Mouse (Mus musculus) hindbrain, embryonic 12.5 days (tissue): ENCODE data around the gene Ackr1. TPM values are rescaled to one million over a fixed set of nuclear protein-coding genes. Genes with fewer than 3 reads are reported as not detected.

Experiments
- ATAC-seq: fragments of 200-750 bp; cut with Nextera tagmentation; 2 replicates; pipeline ENCODE4 v1.8.0; 2017; ENCODE audit warnings: moderate TSS enrichment; ENCODE audit not compliant: low FRiP score
- H3K27ac ChIP-seq: fragments of 300-500 bp; sonication (generic); 2 replicates; pipeline ENCODE4 v1.5.1; 2016; ENCODE audit warnings: mild to moderate bottlenecking
- H3K27me3 ChIP-seq: fragments of 300-500 bp; sonication (generic); 2 replicates; pipeline ENCODE4 v1.6.1; 2016; ENCODE audit warnings: mild to moderate bottlenecking
- H3K36me3 ChIP-seq: fragments of 300-500 bp; sonication (generic); 2 replicates; pipeline ENCODE4 v1.6.1; 2016; ENCODE audit warnings: mild to moderate bottlenecking
- H3K4me1 ChIP-seq: fragments of 300-500 bp; sonication (generic); 2 replicates; pipeline ENCODE4 v1.6.1; 2016
- H3K4me2 ChIP-seq: fragments of 300-500 bp; sonication (generic); replicated peaks from 2 replicates; pipeline ENCODE4 v1.6.1; 2016; ENCODE audit warnings: mild to moderate bottlenecking
- H3K4me3 ChIP-seq: fragments of 300-500 bp; sonication (generic); 2 replicates; pipeline ENCODE4 v1.5.1; 2016; ENCODE audit warnings: mild to moderate bottlenecking
- H3K9ac ChIP-seq: fragments of 300-500 bp; sonication (generic); 2 replicates; pipeline ENCODE4 v1.6.1; 2016; ENCODE audit warnings: mild to moderate bottlenecking, moderate library complexity
- H3K9me3 ChIP-seq: fragments of 300-500 bp; sonication (generic); replicated peaks from 2 replicates; pipeline ENCODE4 v1.6.1; 2016; ENCODE audit warnings: mild to moderate bottlenecking
- WGBS: fragments of 180-500 bp; shearing (Covaris S2); methylation state at CpG from one replicate; pipeline ENCODE4 v1.1.7; 2016; 5-methylcytosine and 5-hydroxymethylcytosine counted together
- polyA plus RNA-seq: library from polyadenylated mRNA; unstranded; fragments of >200 nt; fragmentation: Nextera tagmentation; extraction: Ambion mirVana; gene quantifications from 2 replicates; pipeline ENCODE4 v1.2.1, GENCODE M21; 2016

Ackr1 gene
- polyA plus RNA-seq, 1 experiment from 2014 or later: 9.3 TPM

DNA sequence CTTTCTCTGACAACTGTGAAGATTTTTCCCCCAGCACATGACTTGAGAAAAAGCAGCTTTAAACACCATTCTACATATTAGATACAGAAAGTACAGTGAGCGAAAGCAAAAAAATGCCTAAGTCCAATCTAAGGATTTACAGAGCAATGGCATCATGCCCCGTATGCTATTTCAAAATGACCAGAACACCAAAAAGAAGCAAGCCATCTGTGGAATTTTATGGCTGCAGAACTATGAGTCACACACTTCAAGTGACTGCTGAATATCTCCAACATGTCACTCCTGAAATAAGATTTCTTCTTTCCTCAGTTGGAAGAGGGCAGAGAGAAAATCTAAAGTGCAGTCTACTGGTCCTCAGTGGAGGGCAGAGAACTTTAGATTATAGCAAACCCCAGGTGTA lies 29.9 kb upstream of the Ackr1 start:
- Histone ChIP-seq H3K36me3 (no peaks in the 10 kb centered on the region), H3K4me3 (no peak overlapping the region), H3K4me2 (no peak overlapping the region), H3K9me3 (no peaks in the 10 kb centered on the region), H3K27ac (no peak overlapping the region), H3K4me1 (peaks cover 29% of the 10 kb centered on the region), H3K9ac (no peak overlapping the region), H3K27me3 (no peaks in the 10 kb centered on the region)
- ATAC-seq: no peak
- WGBS: 92% methylated on average over 2 of the region's 2 CpGs

DNA sequence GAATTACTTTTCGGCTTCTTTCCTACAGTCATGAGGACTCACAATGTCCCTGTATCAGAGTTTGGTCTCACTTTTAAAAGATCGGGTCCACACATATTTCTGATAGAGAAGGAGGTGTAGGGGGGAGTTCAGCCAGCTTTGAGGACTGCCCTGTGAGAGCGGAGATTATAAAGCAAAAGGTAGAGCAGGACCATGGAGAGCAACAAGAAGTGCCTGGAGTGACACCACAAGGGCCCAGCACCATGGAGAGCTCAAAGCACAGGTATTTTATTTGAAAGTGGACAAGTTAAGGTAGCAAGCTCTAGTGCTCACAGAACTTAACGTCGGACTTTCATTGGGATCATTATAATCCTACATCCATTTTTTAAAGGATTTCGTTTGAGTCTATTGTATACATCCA lies 28.1 kb upstream of the Ackr1 start:
- H3K4me1 ChIP-seq: peaks cover 29% of the 10 kb centered on the region

DNA sequence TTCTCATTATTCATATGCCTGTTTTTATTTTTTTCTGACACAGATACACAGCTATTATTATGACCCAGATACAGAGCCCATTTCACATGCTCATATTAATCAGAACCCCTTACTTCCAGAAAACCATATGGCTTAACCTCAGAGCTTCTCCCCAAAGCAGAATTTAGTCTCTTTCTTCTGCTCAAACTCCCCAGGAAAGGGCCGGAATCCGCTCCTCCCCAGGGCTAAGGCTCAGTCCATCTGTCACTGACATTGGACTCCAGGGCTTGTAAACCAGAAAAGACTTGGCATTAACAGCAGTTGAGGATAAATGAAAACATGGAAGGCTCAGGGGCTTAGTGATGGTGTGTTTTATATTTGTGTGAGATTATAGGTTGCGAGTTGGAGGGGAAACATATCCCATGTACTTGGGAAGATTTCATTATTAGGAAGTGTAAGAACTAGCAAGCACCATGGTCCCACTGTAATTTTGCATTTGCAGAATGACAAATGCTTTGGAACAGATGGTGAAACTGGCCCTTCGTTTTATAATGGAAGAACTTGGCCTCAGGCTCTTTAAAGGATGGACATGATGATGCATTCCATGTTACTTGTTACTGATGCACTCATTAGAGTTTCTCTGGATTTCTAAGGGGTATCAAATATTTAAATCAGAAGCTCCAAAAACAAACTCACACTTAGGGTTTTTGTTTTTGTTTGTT lies 26.2 kb upstream of the Ackr1 start:
- no peak for ATAC-seq
- H3K4me1 ChIP-seq: peaks cover 17% of the 10 kb centered on the region
- H3K9me3 ChIP-seq: no peaks in the 10 kb centered on the region
- H3K4me3 ChIP-seq: no peak overlapping the region
- H3K36me3 ChIP-seq: 0 out of 2 replicates have a peak, but pooled peaks cover 6% of the 10 kb centered on the region
- no peak overlapping the region for H3K9ac ChIP-seq
- H3K27ac ChIP-seq: peak overlapping the region; percentile 5; the same call in 1 of the 2 replicates
- no peak overlapping the region for H3K4me2 ChIP-seq
- 58% methylated on average over 4 of the region's 4 CpGs for WGBS
- no peaks in the 10 kb centered on the region for H3K27me3 ChIP-seq

More for the DNA sequence above, 28.1 kb upstream of the Ackr1 start:
- 0 out of 2 replicates have a peak, but pooled peaks cover 6% of the 10 kb centered on the region for H3K36me3 ChIP-seq
- H3K27ac ChIP-seq: no peak overlapping the region
- H3K4me3 ChIP-seq: no peak overlapping the region
- no peak for ATAC-seq
- H3K9ac ChIP-seq: no peak overlapping the region
- H3K9me3 ChIP-seq: no peaks in the 10 kb centered on the region
- WGBS: 46% methylated on average over 6 of the region's 6 CpGs
- H3K27me3 ChIP-seq: no peaks in the 10 kb centered on the region
- H3K4me2 ChIP-seq: no peak overlapping the region

DNA sequence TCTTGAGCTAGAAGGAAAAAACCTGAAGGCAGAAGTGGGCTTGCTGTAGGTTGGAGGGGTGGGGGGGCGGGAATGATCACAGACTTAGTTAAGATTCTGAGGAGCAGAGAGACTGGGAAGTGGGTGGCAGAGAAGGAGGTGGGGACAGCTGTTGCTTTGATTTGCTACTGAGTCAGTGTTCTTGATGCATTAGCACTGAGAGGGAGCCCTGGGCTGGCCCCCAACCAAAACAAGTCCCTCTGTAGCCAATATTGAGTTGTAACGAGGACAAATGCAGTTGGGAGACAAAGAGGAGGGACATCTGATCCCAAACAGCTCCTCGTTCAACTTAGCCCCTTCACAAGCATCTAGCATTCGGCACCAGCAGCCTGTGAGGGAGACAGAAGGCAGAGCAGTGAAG lies 24.2 kb upstream of the Ackr1 start:
- peaks cover 17% of the 10 kb centered on the region for H3K4me1 ChIP-seq
- 0 out of 2 replicates have a peak, but pooled peaks cover 6% of the 10 kb centered on the region for H3K36me3 ChIP-seq
- H3K9me3 ChIP-seq: no peaks in the 10 kb centered on the region
- no peak overlapping the region for H3K4me2 ChIP-seq
- H3K27ac ChIP-seq: no peak overlapping the region
- 35% methylated on average over 4 of the region's 4 CpGs for WGBS
- no peak overlapping the region for H3K4me3 ChIP-seq
- no peak for ATAC-seq
- no peaks in the 10 kb centered on the region for H3K27me3 ChIP-seq
- no peak overlapping the region for H3K9ac ChIP-seq

DNA sequence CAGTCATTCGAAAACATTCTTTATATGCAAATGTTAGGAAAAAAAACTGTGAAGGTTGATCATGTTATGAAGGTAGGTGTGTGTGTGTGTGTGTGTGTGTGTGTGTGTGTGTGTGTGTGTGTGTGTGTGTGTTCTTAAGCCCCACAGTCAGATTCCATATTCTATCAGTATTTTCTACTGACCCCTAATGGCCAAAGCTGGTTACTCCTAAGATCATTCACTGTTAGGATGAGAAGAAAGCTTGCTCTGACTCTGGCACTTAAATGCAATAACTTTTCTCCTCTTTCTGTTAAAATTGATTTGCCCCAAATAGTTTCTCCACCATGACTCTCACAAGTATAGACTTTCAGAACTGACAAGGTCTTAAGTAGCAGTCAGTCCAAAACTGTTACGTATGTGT lies 23.1 kb upstream of the Ackr1 start:
- H3K27ac ChIP-seq: no peak overlapping the region
- peaks cover 17% of the 10 kb centered on the region for H3K4me1 ChIP-seq
- no peak for ATAC-seq
- no peak overlapping the region for H3K9ac ChIP-seq
- H3K4me2 ChIP-seq: no peak overlapping the region
- WGBS: 89% methylated on average over 2 of the region's 2 CpGs
- H3K9me3 ChIP-seq: no peaks in the 10 kb centered on the region
- H3K27me3 ChIP-seq: no peaks in the 10 kb centered on the region
- no peak overlapping the region for H3K4me3 ChIP-seq
- 0 out of 2 replicates have a peak, but pooled peaks cover 6% of the 10 kb centered on the region for H3K36me3 ChIP-seq

DNA sequence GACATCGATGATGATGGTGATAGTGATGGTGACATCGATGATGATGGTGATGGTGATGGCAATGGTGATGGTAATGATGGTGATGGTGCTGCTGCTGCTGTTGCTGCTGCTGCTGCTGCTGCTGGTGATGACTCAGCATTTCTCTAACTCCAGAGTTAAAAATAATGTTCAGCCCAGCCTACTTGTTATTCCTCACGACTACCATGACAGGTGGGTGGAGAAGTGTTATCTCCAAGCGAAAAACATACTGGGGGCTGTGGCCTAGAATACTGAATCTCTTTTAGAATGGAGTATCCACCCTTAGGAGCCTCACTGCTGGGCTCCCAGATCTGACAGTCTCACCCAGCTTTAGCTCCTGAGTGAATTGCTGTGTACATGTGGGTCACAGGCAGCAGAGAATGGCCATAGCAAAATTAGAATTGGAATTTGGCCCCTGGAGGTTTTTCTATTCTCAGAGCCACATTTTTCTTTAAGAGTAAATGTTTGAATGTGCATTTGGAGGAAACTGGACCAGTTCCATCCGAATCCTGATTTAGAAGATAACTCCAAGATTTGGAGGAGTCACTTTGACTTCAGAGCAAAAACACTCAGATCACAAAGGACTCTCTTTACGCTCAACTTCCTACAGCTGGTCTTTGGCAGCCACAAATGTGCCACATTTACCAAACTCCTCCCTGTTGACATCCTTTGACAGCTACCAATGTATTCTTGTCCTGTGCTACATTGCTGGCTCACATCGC lies 21.7 kb upstream of the Ackr1 start:
- ATAC-seq: no peak
- Histone ChIP-seq H3K4me1 (peaks cover 27% of the 10 kb centered on the region), H3K27ac (no peak overlapping the region), H3K4me3 (no peak overlapping the region), H3K36me3 (0 out of 2 replicates have a peak, but pooled peaks cover 6% of the 10 kb centered on the region), H3K4me2 (no peak overlapping the region), H3K9ac (no peak overlapping the region), H3K27me3 (no peaks in the 10 kb centered on the region), H3K9me3 (no peaks in the 10 kb centered on the region)
- WGBS: 80% methylated on average over 7 of the region's 7 CpGs

DNA sequence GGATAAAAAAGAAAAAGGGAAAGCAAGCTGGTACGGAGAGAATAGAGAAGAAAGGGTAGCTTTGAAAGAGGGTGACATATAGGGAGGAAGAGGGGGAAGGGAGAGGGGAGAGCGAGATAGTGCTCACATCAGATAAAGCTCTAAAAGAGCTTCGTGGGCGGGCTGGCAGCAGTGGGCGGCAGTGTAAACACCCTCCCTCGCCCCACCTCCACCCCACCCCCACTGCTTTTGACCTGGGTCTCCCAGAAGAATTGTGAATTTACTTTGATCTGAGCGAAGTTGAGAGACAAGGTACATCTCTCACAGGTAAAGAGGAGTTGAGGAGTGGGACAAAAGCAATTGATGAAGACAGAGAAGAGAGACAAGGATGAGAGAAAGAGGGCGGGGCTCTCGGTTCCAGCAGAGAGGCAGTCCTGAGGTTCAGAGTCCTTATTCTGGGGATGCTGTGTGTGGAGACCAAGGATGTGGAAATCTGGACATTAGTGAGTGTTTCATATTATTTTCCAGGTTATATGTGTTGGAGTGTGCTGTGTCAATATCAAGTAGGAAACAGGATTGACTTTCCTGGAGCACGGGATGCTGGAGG lies 16.9 kb upstream of the Ackr1 start, which contains the start of gene Aim2:
Gene Aim2 (plus strand): TSS at position 508 of the 586 bp plus-strand sequence.
- WGBS: 9% methylated on average over 10 of the region's 10 CpGs
- H3K27ac ChIP-seq: no peak within 1 kb of the TSS
- H3K4me3 ChIP-seq: peak within 1 kb of the TSS; percentile 24

DNA sequence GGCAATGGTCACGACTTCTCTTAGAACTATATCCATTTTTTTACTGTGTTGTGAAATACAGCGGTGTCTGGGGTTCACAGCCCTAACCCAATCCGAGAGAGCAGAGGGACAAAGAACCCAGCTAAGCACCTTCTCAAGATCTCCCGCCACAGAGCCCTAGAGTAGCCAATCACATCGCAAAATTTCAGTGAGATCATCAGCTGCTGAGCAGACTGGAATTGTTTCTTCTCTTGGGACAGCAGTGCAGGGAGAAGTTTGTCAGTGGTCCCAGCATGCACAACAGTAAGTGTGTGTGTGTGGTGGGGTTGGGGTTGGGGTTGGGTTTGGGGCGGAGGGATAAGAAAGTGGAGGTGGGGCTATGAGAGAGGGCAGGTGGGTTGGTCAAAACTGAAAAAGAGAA lies 16.4 kb upstream of the Ackr1 start:
- WGBS: 5% methylated on average over 6 of the region's 6 CpGs
- no peaks in the 10 kb centered on the region for H3K27me3 ChIP-seq
- no peaks in the 10 kb centered on the region for H3K9me3 ChIP-seq
- peak; percentile 84 for ATAC-seq
- H3K36me3 ChIP-seq: peaks cover 8% of the 10 kb centered on the region; the same call in 1 of the 2 replicates
- peaks cover 17% of the 10 kb centered on the region for H3K4me1 ChIP-seq
- H3K27ac ChIP-seq: no peak overlapping the region
- H3K4me3 ChIP-seq: peak overlapping the region; percentile 24
- peak overlapping the region; percentile 55 for H3K4me2 ChIP-seq
- peak overlapping the region; percentile 41; the same call in 1 of the 2 replicates for H3K9ac ChIP-seq

More for the DNA sequence above, 16.9 kb upstream of the Ackr1 start, which contains the start of gene Aim2:
- ATAC-seq: peak; percentile 50
- H3K4me1 ChIP-seq: peaks cover 17% of the 10 kb centered on the region
- no peaks in the 10 kb centered on the region for H3K9me3 ChIP-seq
- H3K27me3 ChIP-seq: no peaks in the 10 kb centered on the region
- H3K4me2 ChIP-seq: peak within 1 kb of the TSS; percentile 55
- H3K9ac ChIP-seq: peak within 1 kb of the TSS; percentile 41; the same call in 1 of the 2 replicates
- H3K36me3 ChIP-seq: peaks cover 8% of the 10 kb centered on the region; the same call in 1 of the 2 replicates

DNA sequence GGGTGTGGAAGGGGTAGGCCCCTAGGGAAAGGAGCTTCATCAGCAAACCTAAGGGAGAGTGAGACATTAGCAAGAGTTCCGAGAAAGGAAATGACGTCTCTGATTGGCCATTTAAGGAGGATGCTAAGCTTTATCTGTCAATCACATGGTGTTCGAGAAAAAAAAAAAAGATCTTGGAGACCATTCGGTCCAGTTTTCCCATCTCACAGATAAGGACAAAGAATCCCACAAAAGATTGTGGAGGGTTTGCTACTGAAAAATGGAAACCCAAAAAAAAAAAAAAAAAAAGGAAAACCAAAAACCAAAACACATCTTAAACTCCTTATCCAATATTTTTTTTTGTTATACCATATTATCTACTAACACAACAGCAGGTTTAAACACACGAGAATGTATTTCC lies 15.6 kb upstream of the Ackr1 start:
- Histone ChIP-seq H3K36me3 (peaks cover 10% of the 10 kb centered on the region), H3K4me3 (no peak overlapping the region), H3K27ac (no peak overlapping the region), H3K4me2 (no peak overlapping the region), H3K9me3 (no peaks in the 10 kb centered on the region), H3K4me1 (peaks cover 18% of the 10 kb centered on the region), H3K9ac (no peak overlapping the region), H3K27me3 (no peaks in the 10 kb centered on the region)
- 53% methylated on average over 5 of the region's 5 CpGs for whole genome bisulfite sequencing
- ATAC-seq: no peak

DNA sequence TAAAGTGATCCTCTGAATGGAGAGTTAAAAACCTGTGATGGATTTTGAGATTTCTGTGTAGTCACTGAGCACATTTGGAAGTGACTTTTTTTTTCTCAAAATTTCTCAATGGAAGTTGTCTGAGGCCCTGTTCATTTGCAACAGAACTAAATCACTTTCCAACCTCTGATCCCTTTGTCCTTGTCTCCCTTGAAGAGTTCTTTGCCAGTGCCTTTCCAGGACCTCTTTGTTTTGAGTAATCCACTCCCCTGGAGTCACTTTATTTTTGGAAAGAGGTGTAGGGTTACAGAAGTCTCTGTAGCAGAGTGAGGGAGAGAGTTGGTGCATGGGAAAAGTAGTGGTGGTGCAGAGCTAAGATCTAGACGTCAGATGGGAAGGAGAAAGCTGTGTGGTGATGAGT lies 15.0 kb upstream of the Ackr1 start:
- 5% methylated on average over 1 of the region's 1 CpGs for WGBS
- H3K4me3 ChIP-seq: no peak overlapping the region
- H3K9me3 ChIP-seq: no peaks in the 10 kb centered on the region
- H3K27ac ChIP-seq: no peak overlapping the region
- H3K4me2 ChIP-seq: no peak overlapping the region
- H3K4me1 ChIP-seq: peaks cover 23% of the 10 kb centered on the region
- H3K9ac ChIP-seq: no peak overlapping the region
- H3K27me3 ChIP-seq: no peaks in the 10 kb centered on the region
- H3K36me3 ChIP-seq: peaks cover 17% of the 10 kb centered on the region
- ATAC-seq: no peak

DNA sequence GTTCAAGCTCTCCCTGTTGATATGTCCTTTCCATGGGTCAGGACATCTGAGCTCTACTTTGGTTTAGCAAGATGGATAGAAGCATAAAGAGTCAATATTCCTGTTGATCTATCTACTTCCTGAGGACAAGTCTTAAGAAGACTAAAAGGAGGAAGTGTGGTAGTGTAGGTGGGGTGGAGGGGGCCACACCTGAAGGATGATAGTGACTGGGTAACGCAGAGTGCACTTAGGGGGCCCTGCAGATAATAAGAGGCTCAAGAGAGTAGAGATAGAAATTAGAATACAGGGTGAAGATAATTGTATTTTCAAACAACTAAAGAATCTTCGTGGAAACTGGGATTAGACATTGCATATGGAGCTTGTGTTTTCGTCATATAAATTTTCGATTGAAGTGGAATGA lies 11.6 kb upstream of the Ackr1 start:
- no peak overlapping the region for H3K4me3 ChIP-seq
- no peak overlapping the region for H3K4me2 ChIP-seq
- no peak overlapping the region for H3K27ac ChIP-seq
- H3K36me3 ChIP-seq: peaks cover 34% of the 10 kb centered on the region
- no peaks in the 10 kb centered on the region for H3K9me3 ChIP-seq
- H3K9ac ChIP-seq: no peak overlapping the region
- no peak for ATAC-seq
- 95% methylated on average over 4 of the region's 4 CpGs for WGBS
- H3K27me3 ChIP-seq: no peaks in the 10 kb centered on the region
- peaks cover 12% of the 10 kb centered on the region for H3K4me1 ChIP-seq

DNA sequence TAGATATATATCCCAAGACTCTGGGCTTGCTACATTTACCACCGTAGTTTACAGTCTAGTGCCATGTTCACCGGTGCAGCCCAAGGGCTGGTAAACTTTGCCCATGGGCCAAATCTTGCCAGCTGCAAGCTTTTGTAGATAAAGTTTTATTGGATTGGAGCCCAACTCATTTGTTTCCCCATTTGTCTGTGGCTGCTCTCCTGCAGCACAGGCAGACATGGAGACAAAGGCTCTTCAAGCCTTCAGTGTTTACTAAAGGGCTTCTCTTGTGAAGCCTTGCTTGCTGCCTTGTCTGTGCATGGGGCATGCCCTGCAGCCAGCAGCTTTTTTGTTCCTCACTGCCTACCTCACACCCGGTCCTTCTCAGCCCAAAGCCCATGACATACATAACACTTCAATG lies 10.4 kb upstream of the Ackr1 start:
- Histone ChIP-seq H3K9me3 (no peaks in the 10 kb centered on the region), H3K9ac (no peak overlapping the region), H3K27me3 (no peaks in the 10 kb centered on the region), H3K4me2 (no peak overlapping the region), H3K36me3 (peaks cover 36% of the 10 kb centered on the region), H3K4me3 (no peak overlapping the region), H3K27ac (no peak overlapping the region), H3K4me1 (peaks cover 6% of the 10 kb centered on the region)
- ATAC-seq: no peak; the same call in 1 of the 2 replicates
- WGBS: 58% methylated on average over 3 of the region's 3 CpGs
